Mouse (Mus musculus) kidney, postnatal 4 days (tissue): ENCODE measurements at regions not wholly inside any gene's neighbourhood (a gene's known extent, or its start where the extent isn't known, plus 50 kb on each side); places are given as distances from the start of the nearest gene placed in this dataset.

Source experiments
- DNase-seq, 2 experiments: peaks; one replicate each; pipeline ENCODE4 v3.0.0; 2021; ENCODE audit warnings: mixed read lengths in 2 of 2

DNA sequence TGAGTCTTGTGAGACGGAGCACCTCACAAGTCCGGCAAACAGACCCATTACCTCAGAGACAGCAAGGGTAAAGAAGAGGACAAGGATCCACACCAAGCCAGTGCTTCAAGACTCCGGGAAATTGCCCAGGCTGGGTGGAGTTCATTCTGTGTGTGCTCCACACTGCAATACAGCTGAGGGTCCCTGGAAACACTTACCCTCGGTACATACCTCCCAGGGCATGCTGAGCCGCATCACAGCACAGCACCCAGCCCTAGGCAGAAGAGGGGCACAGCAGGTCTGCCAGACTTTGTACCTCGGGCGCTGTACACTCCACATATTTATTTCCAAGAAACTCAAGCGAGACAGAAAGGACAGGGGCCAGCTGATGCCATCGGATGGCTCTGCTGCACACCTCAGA, 54.5 kb upstream of the Cmc1 start:
- DNase-seq, result no peak

DNA sequence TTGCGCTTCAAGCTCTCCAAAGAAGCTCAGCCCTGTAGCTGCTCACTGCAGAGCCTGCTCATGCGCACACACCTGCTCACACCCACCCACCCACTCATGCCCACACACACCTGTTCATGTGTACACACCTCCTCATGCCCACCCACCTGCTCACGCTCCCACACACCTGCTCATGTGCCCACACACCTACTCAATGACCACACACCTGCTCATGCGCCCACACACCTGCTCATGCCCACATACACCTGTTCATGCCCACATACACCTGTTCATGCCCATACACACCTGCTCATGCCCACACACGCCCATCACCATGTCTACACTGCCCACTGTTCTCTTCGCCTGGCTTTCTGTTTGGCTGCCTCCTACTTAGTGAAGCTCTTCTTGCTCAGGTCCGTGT, 56.5 kb upstream of the Cmc1 start:
- no peak for DNase-seq

DNA sequence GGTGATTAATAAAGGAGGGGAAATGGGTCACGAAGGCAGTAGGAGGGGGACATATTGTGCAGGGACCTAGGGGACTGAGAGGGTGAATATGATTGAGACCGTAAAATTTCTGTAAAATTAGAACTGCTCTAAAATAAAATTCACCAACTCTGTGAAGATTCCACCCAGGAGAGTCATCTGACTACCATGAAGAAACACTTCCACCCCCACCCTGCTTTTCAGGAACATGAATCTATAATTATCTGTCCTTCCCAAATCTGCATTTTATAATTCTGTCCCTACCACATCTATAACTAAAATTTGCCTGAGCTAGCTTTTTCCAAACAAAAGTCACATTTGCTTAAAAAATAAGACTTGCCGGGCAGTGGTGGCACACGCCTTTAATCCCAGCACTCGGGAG, 69.7 kb upstream of the Cmc1 start:
- no peak for DNase-seq

DNA sequence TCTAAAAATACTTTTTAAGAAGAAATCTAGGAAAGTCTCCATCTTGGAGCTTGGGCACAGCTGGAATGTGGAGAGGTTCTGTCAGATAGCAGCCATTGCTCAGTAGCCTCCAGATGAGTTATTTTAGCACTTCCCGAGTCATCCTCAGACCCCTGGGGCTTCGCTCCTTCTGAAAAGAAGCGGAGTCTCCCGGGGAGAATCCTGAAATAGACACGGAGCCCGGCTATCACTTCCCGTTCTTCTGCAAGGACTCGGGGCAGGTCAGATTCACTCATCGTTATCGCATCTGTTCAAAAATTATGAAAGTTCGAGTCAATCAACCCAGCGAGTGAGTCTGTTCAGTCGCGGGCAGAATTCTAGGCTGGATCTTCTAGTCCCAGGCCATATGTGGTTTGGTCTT, 71.2 kb upstream of the Cmc1 start:
- no peak for DNase-seq

DNA sequence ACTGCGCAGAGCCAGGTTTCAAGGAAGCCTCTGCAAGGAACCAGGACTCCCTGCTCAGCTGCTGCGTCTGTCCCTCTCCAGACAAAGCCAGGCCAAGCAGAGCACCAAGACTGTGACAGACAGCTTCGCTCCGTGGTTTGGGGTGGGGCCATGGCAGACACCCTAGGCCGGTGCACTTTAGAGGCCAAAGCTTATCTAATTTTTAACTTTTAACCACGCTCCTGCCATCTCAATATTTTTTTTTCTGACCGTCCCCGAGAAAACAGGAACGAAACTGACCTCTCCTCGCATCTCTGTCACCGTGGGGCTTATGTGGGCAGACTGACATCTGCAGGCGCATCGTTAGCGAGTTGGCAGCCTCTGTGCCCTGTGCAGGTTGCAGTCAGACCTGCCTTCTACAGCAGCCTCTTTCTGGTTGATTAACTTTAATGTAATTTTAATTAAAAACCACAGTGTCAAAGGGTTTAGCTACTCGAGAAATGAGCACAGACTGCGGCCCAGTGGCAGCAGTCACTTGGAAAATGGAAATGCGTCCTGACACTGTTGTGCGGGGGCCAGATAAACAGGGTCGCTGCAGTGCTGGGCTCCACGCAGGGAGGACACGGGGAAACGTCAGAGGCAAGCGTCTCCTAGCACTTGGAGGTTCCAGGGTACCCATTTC, 77.6 kb upstream of the Cmc1 start:
- peak in 1 of 2 experiments; percentile 21 for DNase-seq

DNA sequence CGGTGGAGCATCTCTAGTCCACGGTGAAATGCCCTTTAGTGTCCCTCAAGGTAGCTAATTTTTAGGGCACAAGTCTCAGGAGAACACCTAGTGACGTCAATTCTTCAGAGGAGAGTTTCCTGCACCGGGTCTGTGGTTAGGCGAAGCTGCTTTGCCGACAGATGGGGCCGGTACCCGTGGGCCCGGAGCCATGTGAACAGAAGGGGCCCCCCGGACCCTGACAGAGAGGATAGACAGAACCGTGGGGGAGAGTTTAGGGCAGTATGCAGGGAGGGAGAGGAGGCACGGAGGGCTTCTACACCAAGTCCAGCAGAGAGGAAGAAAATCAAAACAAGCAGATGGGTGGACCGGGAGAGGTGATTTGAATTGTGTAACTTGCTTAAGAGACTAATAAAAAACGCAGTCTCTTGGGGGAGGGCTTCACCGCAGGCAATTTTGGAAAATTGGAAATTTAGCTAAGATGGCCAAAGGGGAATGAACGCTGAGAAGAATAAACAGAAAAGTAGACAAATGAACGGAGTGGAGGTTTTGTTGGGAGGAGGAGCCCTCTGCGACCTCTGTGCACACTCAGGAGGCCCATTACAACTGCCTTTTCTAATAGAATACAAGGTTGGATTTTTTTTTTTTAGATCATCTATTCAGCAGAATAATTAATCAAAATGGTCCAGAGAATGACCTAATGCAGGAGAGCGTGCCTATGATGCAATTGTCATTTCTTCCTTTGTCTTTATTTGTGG, 78.9 kb upstream of the Cmc1 start:
- no peak for DNase-seq

DNA sequence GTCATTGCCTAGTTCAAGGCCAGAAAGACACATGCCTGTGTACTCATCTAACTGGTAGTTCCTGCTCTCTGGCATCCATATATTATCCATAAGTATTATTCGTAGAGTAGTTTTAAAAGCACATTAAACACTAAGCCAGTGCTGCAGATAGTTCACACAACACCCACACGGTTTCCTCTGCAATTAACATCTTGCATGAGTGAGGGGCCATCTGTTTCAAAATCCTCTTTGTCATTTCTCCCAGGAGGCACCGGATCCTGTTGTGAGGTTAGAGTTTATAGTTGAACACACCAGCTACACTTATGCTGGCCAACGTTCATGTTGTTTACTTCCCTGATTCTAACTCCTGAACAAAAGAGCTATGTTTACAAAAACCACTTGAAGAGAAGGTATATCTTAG, 90.7 kb upstream of the Cmc1 start:
- no peak for DNase-seq

DNA sequence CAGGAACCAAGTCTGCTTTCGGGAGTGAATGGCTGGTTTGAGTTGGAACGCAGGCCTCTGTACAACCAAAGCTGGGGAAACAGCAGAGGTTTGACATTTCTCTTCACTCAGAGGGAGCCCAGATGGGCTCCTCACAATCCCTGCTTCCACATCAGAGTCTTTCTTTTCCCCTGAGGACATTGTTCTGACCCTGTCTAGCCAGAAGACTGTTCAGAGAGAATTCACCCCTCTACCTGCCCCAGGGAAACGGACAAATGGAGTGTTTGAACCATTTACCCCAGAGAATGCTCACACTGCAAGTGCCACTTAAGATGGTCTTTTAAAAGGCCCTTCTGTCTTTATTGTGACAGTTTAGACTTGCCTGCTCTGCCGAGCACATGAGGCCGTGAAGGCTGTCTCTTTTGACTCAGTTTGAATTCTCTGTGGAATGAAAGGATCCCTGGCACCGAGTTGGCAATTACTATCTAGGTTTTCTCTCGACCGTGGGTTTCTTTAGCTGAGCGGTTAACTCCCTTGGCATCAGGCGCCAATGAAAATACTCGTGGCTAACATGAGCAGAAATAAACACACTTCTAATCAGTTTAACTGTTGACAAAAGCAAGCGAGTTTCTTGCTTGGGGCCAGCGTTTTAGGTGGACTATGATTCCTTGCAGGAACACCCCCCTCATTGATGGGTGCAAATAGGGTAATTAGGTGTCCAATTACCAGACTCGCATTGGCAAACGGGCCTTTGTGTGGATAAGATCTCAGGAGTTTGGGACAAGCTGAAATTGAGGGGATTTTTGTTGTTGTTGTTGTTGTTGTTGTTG, 97.0 kb upstream of the Cmc1 start:
- no peak for DNase-seq

DNA sequence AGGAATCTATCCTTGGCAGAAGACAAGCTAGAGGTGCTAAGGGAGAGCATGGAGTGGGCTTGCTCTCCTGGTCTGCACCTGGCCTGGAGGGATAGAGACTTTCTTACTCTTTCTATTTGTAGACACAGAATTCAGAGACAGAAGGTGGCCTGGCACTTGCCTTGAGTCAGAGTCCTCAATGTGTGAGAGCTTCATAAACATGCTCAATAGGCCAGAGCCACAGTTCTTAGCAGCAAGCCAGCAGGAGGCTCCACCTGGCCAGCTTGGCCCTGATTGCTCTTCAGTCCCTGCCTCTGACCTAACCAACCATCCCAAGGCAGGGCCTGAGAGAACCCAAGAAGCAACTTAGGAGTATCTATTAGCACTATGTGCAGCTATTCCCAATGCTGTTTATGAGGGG, 103.9 kb upstream of the Cmc1 start:
- no peak for DNase-seq

DNA sequence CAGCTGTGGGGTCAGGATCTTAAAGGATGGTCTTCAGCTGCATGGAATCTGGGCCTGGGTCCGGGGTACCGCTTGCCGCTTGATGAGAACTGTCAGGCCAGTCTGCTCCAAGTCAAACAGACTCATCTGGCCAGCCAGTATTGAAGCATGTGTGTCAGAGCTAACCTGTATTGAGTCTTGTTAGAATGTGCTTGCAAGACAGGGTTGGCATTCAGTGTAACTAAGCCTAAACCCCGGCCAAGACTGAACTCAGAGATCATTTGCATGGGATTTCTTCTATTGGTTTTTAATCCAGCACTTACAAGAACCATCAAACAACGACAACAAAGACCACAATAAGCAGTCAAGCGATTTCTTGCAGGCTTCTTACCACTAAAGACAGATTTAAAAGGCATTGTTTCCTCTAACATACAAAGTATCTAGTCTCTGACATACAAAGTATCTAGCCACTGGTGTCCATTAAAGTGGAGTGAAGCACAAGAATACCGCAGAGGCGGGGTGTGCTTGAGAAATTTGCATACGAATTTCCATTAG, 105.3 kb upstream of the Cmc1 start:
- DNase-seq, result no peak

DNA sequence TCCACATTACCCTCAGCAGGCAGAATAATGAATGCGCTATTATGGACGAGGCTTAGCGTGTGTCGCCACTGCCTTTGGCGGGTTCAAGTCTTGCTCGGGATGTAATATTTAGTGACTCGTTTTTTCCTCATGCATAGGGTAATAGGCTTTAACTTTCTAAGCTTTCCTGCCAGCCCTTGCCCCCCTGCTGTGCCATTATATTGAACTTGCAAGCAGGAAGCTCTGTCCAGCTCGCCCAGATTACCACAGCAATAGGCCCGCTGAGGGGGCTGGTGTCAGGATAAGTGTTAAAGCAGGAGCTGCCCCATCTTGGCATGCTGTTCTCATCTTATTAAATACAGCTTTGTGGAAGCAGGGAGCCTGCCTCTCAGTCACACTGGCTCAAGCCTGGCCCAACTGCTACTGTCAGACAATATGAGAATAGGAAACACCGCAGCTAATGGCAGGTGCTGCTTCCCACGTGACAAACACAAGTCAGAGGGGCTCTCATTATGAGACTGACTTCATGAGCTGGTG, 105.8 kb upstream of the Cmc1 start:
- no peak for DNase-seq

DNA sequence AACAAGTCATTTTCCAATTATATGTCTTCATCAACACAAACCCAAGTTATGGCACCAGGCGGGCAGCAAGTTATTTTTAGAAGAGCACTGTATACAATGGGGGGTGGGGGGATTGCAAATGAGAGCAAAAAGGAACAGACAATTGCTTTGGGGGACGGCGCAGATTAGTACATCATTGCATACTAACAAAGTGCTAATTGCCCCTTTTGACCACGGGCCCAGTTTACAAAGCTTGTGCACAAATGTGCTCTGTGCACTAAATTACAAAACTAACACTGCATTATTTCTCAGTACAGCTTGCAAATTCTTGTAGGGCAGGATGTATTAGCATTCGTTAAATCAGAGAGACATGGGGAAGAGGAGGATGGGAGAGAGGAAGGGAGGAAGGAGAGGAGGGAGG, 116.3 kb upstream of the Cmc1 start:
- DNase-seq, result no peak

DNA sequence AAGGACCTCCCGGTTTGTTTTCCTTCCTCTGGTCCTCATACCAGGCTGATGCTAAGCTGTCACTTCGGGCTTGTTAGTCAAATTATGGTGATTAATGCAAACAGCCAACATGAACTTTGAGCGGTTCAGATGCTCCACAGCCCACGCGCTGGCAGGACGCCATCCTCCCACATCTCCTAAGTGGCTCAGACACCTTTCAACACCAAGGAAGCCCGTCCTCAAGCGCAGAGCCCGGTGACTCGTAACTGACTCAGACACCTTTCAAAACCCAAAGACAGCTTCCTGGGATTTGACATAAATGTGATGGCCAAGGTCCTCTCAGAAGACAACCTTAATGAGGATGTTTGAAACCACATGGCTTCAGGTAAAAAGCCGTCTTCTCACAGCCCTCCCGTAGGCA, 121.7 kb upstream of the Cmc1 start:
- DNase-seq, result peak; percentile 37 to 64

DNA sequence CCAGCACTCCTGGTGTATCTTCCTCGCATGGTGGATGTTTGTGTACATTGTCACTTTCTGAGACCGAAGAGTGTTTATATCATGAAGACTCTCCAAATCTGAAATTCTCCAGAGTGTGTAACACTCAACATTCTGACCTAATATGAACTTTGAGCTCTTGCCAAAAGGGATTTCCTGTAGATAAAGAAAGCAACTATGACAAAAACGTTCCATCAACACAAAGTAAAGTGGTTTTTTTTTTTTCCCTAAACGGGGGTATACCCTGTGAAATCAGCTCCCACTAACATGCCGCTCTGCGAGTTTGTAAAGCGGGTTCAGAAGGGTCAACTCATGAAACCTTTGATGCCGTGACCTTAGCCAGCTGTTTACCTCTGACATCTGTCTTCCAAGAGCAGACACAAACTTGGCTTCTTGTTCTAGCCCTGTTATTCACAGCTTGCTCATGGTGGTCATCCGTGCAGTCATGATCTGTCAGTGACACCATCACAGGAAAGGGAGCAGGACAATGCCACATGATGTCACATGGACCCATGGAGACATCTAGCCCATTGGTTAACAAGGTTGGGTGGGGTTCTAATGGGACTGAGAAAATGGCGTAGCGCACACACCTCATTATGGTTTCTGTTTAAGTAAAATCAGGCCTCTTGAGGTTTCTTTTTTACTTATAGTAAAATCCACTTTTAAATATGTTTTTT, 122.9 kb upstream of the Cmc1 start:
- peak in 1 of 2 experiments; percentile 19 for DNase-seq

DNA sequence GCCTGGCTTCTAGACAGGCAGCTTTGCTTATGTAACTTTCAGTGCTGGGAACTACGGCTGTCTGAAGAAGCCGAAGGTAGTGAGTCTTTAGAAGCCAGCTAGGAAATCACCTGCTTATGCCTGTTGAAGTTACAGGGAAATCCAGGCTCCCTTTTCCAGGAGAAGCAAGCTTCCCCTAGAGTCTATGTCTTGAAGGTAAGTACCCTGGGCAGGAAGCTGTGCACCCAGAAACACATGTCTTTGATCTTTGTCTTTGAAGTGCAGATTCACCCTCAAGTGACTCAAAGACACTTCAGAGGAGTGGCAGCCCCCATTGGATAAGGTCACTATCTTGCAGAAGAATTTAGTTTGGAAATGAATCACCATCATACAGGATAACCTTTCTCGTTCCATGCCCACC, 135.5 kb upstream of the Cmc1 start:
- DNase-seq, result no peak

DNA sequence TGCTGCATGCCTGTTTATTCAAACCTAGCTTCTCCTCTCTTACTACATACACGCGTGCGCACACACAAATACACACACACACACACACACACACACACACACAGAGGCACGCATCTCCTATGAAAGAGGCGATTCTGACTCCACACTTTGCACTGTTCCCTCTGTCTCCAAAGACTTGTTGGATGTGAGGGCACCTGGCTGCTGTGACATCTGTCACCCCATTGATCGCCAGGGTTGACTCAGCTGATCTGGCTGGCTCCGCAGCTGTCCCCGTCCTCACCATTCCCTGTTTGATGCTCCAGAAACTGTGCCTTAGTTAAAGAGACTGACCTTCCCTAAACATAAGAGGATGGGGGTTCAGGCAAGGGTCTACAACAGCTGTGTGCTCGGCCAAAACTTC, 137.6 kb upstream of the Cmc1 start:
- no peak for DNase-seq

DNA sequence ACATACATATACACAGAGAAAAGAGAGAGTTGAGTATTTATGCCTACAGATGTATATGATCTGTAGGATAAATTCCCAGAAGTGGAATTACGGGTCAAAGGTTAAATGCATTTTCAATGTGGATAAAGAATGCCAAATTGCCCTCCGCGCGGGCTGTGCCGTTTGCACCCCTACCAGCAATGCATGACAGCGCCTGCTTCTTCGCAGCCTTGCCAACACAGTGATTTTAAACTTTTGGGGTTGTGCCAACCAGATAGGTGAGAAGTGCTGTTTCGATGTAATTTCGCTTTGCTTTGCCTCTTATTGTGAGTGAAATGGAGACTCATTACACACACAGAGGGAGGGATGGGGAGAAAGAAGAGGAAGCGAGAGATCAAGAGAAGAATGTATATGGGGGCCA, 142.9 kb upstream of the Cmc1 start:
- no peak for DNase-seq

DNA sequence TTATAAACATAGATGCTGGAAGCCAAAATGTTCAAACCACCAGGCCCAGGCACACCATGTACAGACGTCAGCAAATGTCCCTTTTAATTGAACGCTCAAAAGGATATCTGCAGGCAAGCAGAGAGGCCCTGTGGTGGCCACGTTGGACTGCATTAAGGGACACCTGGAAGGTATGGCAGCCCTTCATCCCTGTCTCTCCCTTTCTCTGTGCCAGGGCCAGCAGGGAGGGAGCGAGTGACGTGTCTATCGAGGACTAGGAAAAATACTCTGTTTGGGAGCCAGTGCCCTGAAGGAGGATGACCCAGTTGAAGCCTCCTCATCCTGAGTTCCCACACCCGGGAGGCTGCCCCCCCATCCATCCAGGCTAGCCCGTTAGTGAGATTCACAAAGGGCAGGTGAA, 144.0 kb upstream of the Cmc1 start:
- DNase-seq, result no peak

DNA sequence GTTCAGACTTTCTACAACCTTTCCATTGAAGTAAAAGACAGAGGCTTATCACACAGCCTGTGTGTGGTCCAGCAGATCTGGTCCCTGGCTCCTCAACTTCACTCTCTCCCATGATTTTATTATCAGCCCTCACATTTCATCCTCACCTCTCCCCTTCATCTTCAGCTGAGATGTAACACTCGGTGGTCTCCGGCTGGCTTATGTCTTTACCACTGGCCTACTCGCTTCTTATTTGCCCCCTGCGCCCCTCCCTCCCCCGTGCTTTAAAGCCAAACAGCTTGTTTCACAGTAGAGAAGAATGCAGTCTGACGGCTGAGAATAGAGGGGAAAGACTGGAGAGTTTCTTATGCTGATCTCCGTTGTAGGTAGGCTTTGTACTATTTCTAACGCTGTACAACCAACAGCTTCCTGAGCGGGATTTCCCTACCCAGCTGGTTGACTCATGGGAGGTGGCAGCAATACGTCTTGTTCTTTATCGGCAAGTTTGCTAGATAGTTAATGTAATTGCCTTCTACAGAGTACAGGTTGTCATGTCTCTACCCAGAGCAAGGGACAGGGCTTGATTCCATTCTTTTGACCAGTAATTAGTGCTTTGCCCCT, 152.9 kb upstream of the Cmc1 start:
- no peak for DNase-seq

DNA sequence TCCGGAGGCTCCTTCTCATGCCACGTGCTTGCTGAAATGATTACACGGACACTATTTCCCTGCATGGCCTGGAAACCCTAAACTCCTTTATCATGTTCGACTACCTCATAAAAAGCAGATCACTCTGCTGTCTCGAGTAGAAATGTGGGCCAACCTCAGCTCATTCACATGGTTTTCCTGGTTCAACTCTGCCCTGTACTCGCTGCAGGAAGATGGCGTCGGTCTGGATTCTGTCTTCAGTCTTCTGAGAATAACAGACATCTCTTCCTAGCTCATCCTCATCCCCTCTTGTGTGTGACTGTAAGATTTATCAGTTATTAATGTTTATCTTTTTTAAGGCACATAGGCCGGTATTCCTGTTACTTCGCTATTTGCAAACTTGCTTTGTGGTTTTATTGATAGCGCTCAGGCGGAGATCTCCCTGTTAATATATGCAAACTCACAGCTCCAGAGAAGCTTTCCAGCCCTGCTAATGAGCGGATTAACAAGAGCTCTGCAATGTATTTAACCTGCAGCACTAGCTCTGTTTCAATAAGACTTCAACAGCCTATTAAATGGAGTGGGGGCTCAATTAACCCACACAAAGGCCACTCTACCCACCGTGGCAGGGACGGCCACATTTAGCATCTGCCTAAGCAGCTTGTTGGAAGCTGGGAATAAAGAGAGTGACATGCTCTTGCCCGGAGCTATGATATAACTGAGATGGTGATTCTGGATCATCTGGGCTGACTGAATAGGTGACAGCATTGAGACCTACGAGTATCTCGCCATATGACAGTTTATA, 159.5 kb upstream of the Eomes start:
- no peak for DNase-seq

DNA sequence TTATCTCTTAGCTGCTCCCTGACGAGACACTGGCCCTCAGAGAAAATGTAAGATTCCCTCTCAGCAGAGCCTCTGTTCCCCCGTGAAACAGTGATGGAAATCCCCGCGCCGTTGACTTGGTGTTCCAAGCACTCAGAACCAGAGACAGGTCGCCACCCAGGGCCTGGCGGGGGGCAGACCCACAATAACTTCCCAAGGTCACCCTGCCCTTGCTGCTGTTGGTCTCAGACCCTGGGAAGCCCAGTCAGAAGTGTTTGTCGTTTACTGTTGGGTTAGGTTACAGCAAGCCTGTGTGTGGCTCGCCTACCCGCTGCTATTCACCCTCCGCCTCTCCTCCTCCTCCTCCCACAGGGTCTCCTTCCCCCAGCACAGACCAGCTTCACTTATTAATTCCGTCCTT, 154.2 kb upstream of the Eomes start:
- DNase-seq, result no peak

DNA sequence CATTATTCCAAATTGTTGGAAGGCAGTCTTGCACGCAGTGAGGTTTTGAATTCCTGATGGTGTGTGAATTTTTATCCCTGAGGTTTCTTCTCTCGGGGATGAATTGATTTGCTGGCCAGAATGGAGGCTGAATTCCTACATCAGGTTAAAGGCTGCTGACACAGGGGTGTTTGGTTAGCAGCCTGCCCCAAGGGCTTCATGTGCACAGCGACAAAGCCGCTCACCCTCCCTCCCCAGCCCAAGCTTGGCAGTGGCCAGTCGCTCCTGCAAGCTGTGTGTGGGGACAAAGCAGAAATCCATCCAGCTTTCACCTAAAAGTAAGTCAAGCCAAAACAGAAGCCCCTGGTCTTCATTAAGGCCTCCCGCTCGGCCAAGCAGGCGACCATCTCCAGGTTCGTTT, 151.4 kb upstream of the Eomes start:
- DNase-seq, result no peak
